Mouse (Mus musculus) ovary, postnatal 10 days (tissue): ENCODE measurements around the gene Gm37240.
A peak's percentile ranks its signal among the peaks of the same experiment; 100 is the strongest.

ENCODE experiments used
- DNase-seq: peaks from one replicate; pipeline ENCODE4 v3.0.0; 2022; ENCODE audit warnings: low spot score

Gene Gm37240

GRCm38 (mm10) chr3:84825990-84826389 is 1061.3 kb downstream of the Gm37240 start:
- no peak for DNase-seq

- no peak for DNase-seq
These were observed 1066.6 kb downstream of the Gm37240 start for GRCm38 (mm10) chr3:84820654-84821201.

- DNase-seq, result no peak
These were observed 1070.4 kb downstream of the Gm37240 start for GRCm38 (mm10) chr3:84816951-84817350.

GRCm38 (mm10) chr3:84815461-84815860 is 1071.9 kb downstream of the Gm37240 start:
- peak; percentile 6 for DNase-seq

GRCm38 (mm10) chr3:84814762-84815381 is 1072.4 kb downstream of the Gm37240 start, which contains the start of gene Fbxw7:
TSS of gene Fbxw7 (plus strand) at chr3:84815268.
- no peak for DNase-seq

- peak; percentile 99 for DNase-seq
These were observed 1073.1 kb downstream of the Gm37240 start for GRCm38 (mm10) chr3:84814157-84814761.

- no peak for DNase-seq
These were observed 1073.7 kb downstream of the Gm37240 start for GRCm38 (mm10) chr3:84813436-84814156.

GRCm38 (mm10) chr3:84810803-84811202 is 1076.5 kb downstream of the Gm37240 start:
- DNase-seq, result no peak

GRCm38 (mm10) chr3:84808906-84809305 is 1078.4 kb downstream of the Gm37240 start:
- DNase-seq, result no peak

GRCm38 (mm10) chr3:84807826-84808225 is 1079.5 kb downstream of the Gm37240 start:
- DNase-seq, result no peak

GRCm38 (mm10) chr3:84806206-84806605 is 1081.1 kb downstream of the Gm37240 start:
- DNase-seq, result no peak

GRCm38 (mm10) chr3:84804036-84804435 is 1083.3 kb downstream of the Gm37240 start:
- DNase-seq, result no peak

GRCm38 (mm10) chr3:84787914-84788313 is 1099.4 kb downstream of the Gm37240 start:
- no peak for DNase-seq

- DNase-seq, result no peak
These were observed 1111.2 kb downstream of the Gm37240 start for GRCm38 (mm10) chr3:84776084-84776483.

- DNase-seq, result no peak
These were observed 1111.7 kb downstream of the Gm37240 start for GRCm38 (mm10) chr3:84775577-84775976.

GRCm38 (mm10) chr3:84775067-84775423 is 1112.3 kb downstream of the Gm37240 start:
- DNase-seq, result no peak

GRCm38 (mm10) chr3:84774246-84775066 is 1112.9 kb downstream of the Gm37240 start:
- no peak for DNase-seq

- DNase-seq, result no peak
These were observed 1115.3 kb downstream of the Gm37240 start for GRCm38 (mm10) chr3:84771980-84772379.

- no peak for DNase-seq
These were observed 1116.8 kb downstream of the Gm37240 start for GRCm38 (mm10) chr3:84770518-84770917.

- DNase-seq, result no peak
These were observed 1117.9 kb downstream of the Gm37240 start for GRCm38 (mm10) chr3:84769411-84769810.

- DNase-seq, result no peak
These were observed 1118.4 kb downstream of the Gm37240 start for GRCm38 (mm10) chr3:84768940-84769339.

GRCm38 (mm10) chr3:84753816-84754215 is 1133.5 kb downstream of the Gm37240 start:
- DNase-seq, result no peak
